Mouse (Mus musculus) midbrain, embryonic 11.5 days (tissue): ENCODE data around the gene Lamb2. TPM values are rescaled to one million over a fixed set of nuclear protein-coding genes. Genes with fewer than 3 reads are reported as not detected.

Source experiments
- polyA plus RNA-seq: library from polyadenylated mRNA; unstranded; fragments of >200 nt; fragmentation: Nextera tagmentation; extraction: Ambion mirVana; gene quantifications from 2 replicates; pipeline ENCODE4 v1.2.1, GENCODE M21; 2014

Gene Lamb2
- polyA plus RNA-seq, 1 experiment from 2014 or later, result 21.4 TPM

Other genes with a start within 250 kb of the Lamb2 start
- 48.8 and 55.2 TPM in 2 replicates for gene Dag1, start 215.8 kb upstream of the Lamb2 start, polyA plus RNA-seq
- gene Nicn1, start 189.3 kb upstream of the Lamb2 start, polyA plus RNA-seq, result 61.2 and 64.0 TPM in 2 replicates
- 24.2 and 27.1 TPM in 2 replicates for gene Amt, start 182.9 kb upstream of the Lamb2 start, polyA plus RNA-seq
- 278 and 298 TPM in 2 replicates for gene Rhoa, start 173.6 kb upstream of the Lamb2 start, polyA plus RNA-seq
- 30.8 and 34.6 TPM in 2 replicates for gene Tcta, start 173.6 kb upstream of the Lamb2 start, polyA plus RNA-seq
- gene Gpx1, start 140.8 kb upstream of the Lamb2 start, polyA plus RNA-seq, result 796 and 834 TPM in 2 replicates
- gene Usp4, start 131.9 kb upstream of the Lamb2 start, polyA plus RNA-seq, result 130 and 140 TPM in 2 replicates
- 1.2 and 1.4 TPM in 2 replicates for gene 1700102P08Rik, start 86.9 kb upstream of the Lamb2 start, polyA plus RNA-seq
- 0.89 and 1.6 TPM in 2 replicates for gene Ccdc36, start 51.3 kb upstream of the Lamb2 start, polyA plus RNA-seq
- gene BC048562, start 43.3 kb upstream of the Lamb2 start, polyA plus RNA-seq, result not detected in 2 replicates
- gene Ccdc71, start 19.2 kb upstream of the Lamb2 start, polyA plus RNA-seq, result 48.1 and 48.6 TPM in 2 replicates
- gene Klhdc8b, start 18.2 kb upstream of the Lamb2 start, polyA plus RNA-seq, result 34.4 and 36.2 TPM in 2 replicates
- 62.2 and 63.0 TPM in 2 replicates for gene Usp19, start 10.9 kb downstream of the Lamb2 start, polyA plus RNA-seq
- gene Qars, start 28.0 kb downstream of the Lamb2 start, polyA plus RNA-seq, result 103 TPM in 2 replicates
- 160 and 175 TPM in 2 replicates for gene Qrich1, start 37.1 kb downstream of the Lamb2 start, polyA plus RNA-seq
- 182 and 186 TPM in 2 replicates for gene Impdh2, start 80.5 kb downstream of the Lamb2 start, polyA plus RNA-seq
- 51.7 and 51.9 TPM in 2 replicates for gene Ndufaf3, start 87.7 kb downstream of the Lamb2 start, polyA plus RNA-seq
- 158 and 172 TPM in 2 replicates for gene Dalrd3, start 90.2 kb downstream of the Lamb2 start, polyA plus RNA-seq
- gene Wdr6, start 99.0 kb downstream of the Lamb2 start, polyA plus RNA-seq, result 117 and 132 TPM in 2 replicates
- 7.2 and 9.8 TPM in 2 replicates for gene P4htm, start 117.9 kb downstream of the Lamb2 start, polyA plus RNA-seq
- 46.9 and 50.9 TPM in 2 replicates for gene Arih2, start 169.7 kb downstream of the Lamb2 start, polyA plus RNA-seq
- 31.2 and 33.3 TPM in 2 replicates for gene Slc25a20, start 182.4 kb downstream of the Lamb2 start, polyA plus RNA-seq
- 58.0 and 58.2 TPM in 2 replicates for gene Prkar2a, start 209.6 kb downstream of the Lamb2 start, polyA plus RNA-seq